ENCODE assay signal across 18 mouse cellular contexts in genomic region chr8:58244830-58245229, GRCm38 (mm10).
"Had no signal": no experiment of that assay in that cellular context is flagged by ENCODE, and none has a peak within 500 bp of the region (broad histone marks: within the 10 kb centered on the region; RNA-seq: fewer than 3 reads in every experiment).

No protein-coding gene starts in this region.

- ATAC-seq: hindbrain, postnatal 0 days; intestine, embryonic 15.5 days; intestine, postnatal 0 days; liver, embryonic 12.5 days had no signal

- DNase-seq: gastrocnemius, adult 2 months; gastrocnemius, postnatal 10 days; gastrocnemius, postnatal 25 days; heart, adult 11 months; heart, adult 2 months; heart, postnatal 14 days; heart, postnatal 36 days; kidney, adult 18-20 months; kidney, adult 8-10 months; kidney, postnatal 10 days; kidney, postnatal 25 days; kidney, postnatal 4 days; layer of hippocampus, postnatal 36 days; left cerebral cortex, postnatal 4 days had no signal
